Comparison of ENCODE assay signal across 8 mouse cellular contexts in the genomic region with DNA sequence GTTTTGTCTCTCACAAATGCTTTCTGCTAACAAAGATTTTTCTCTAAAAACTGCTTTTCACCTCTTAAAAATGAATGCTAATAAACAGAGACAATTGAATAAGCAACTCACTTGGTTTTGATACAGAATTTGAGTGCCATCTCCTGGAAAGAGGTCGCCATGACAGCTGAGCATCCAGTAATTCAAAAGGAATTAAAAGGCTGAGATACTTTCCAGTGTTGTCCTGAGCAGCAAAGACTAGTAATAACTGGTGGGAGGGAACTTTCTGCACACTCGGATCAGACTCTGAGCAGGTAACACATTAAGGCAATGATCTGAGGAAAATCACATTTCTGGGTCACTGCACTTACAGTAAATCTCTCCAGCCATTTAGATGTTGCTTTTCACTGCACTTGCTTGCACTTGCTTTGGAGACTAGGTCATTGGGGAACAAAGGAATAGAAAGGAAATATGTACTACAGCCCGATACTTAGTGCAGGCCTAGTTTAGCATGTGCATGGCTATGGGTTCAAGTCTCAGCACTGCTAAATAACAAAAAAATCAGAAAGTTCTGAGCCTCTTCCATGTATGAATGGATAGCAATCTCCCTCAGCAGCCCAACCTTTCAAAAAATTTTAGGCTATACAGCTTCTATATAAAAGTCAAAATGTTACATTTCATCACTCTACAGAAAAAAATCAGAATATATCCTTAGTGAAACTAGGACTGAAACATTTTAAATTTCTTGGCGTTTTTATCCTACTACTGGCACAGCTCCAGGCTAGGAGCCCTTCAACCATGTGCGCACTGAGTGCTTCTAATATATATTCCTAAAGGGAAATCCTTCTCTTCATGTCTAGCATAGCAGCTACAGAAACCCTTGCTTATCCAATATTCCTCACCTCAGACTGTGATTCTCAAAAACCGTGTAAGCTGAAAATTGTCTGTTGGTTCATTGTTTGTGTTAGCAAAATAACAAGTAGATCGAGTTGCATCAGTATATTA.
DNase-seq lines count a peak whose midpoint lies in the region; ATAC-seq and TF ChIP-seq lines count a peak whose summit lies in the region.

No protein-coding gene starts in this region.

- H3K27me3 ChIP-seq in hindbrain, postnatal 0 days (ENCODE audit: insufficient read depth, low read length), result no peaks in the 10 kb centered on the region

- no peak overlapping the region for H3K9ac ChIP-seq in hindbrain, postnatal 0 days (replicated peaks; ENCODE audit: low read length)

- H3K27ac ChIP-seq in hindbrain, postnatal 0 days, result 0 out of 2 replicates have a peak overlapping the region, but pooled peaks have one; percentile 20

- no peaks in the 10 kb centered on the region for H3K4me1 ChIP-seq in hindbrain, postnatal 0 days (ENCODE audit: insufficient read depth, low read length)

- peak; percentile 56 for ATAC-seq in hindbrain, postnatal 0 days
- ATAC-seq in erythroid progenitor cell, adult 5-6 weeks (replicated peaks; ENCODE audit: low FRiP score, poor library complexity, severe bottlenecking), result no peak

- no peak overlapping the region for H3K4me2 ChIP-seq in hindbrain, postnatal 0 days (ENCODE audit: low read depth, low read length)

- no peak overlapping the region for H3K4me3 ChIP-seq in hindbrain, postnatal 0 days (ENCODE audit: low read length)

- 47% methylated on average over 7 of the region's 7 CpGs for WGBS in hindbrain, postnatal 0 days

- peak; percentile 82 for TF ChIP-seq CTCF in hindbrain, postnatal 0 days (IDR thresholded peaks at IDR 0.05; ENCODE audit: low read depth)

- peak; percentile 1 for DNase-seq in kidney, adult 11 months
- DNase-seq in kidney, adult 18-20 months, result no peak
- peak; percentile 39 for DNase-seq in embryo, embryonic 10 days (ENCODE audit: low spot score)
- DNase-seq in hindbrain, postnatal 0 days (ENCODE audit: low spot score), result peak; percentile 85
- peak; percentile 8 to 15 for DNase-seq in left cerebral cortex, adult 8-10 months (ENCODE audit: low spot score in 2 of 2)
- DNase-seq in right cerebral cortex, postnatal 10 days (ENCODE audit: low spot score in 2 of 2), result peak; percentile 66 to 76
- no peak for DNase-seq in urinary bladder, postnatal 4 days (ENCODE audit: low spot score in 2 of 2)

- H3K9me3 ChIP-seq in hindbrain, postnatal 0 days (ENCODE audit: low read length), result no peaks in the 10 kb centered on the region

- no peaks in the 10 kb centered on the region for H3K36me3 ChIP-seq in hindbrain, postnatal 0 days (ENCODE audit: insufficient read depth, low read length)

Comparison
In these comparisons a context has a peak if more than half of its experiments do, and no peak if none do; other contexts are left out.
1. DNase-seq: peak in kidney, adult 11 months (single experiment), embryo, embryonic 10 days (single experiment), hindbrain, postnatal 0 days (single experiment), left cerebral cortex, adult 8-10 months (2 of 2) and right cerebral cortex, postnatal 10 days (2 of 2); none in kidney, adult 18-20 months (single experiment) and urinary bladder, postnatal 4 days (0 of 2).